Mouse (Mus musculus) frontal cortex, postnatal 14 days (tissue): ENCODE results near the gene Dcp1b.
A peak's percentile ranks its signal among the peaks of the same experiment; 100 is the strongest.
"Not testable (repeated sequence)": the region's sequence is repeated elsewhere in the genome, so short reads cannot be mapped to it uniquely, and the experiment has no call there.

Source experiments
- DNase-seq, 2 experiments: peaks; one replicate each; pipeline ENCODE4 v3.0.0; 2022; ENCODE audit warnings: low spot score in 2 of 2

Dcp1b gene

GRCm38 (mm10) chr6:119194601-119195000 lies 19.5 kb downstream of the Dcp1b start:
- DNase-seq, result no peak

DNA sequence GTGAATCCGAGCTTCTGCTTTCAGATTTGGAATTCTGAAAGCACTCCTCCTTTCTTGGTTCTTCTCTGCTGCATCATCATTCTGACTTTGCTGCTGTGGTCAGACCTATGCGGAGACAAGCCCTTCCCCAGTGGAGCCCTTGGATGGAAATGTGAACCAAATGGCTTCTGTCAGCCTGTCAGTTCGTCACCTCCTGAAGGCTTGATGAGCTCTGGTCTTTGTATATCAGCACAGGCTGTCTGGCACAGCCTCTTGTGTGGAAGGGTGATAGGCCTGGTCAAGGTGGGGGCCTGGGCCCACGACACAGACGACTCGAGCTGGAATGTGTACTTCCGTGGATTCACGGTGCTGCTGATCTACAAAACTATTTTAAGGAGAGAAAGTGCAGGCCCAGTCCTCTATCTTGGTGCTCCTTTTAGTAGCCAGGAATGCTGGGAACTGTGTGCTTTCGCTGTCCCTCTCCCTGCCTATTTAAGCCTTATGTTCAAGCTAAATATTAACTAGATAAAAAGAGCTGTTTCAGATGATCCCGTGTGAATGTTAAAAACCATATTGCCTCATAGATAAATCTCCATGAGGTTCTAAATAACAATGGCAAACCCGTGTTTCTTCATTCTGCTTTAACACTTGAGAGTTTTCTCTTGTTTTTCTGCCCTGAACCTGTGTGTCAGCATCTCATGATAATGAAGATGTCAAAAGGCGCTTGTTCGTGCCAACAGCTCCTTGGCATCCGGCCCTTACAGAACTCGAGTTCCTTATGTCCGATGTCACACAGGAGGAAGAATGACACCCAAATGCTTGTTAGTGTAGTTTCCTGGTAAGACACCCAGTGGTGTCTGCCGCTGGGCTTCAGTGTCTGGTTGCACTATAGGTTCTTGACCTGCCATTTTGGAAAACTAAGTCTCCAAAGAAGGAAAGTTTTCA lies 21.6 kb downstream of the Dcp1b start, which contains the start of gene Cacna1c:
TSS of gene Cacna1c (minus strand) at position 37 of the 924 bp plus-strand sequence.
- DNase-seq, result no peak

GRCm38 (mm10) chr6:119198534-119199273 lies 23.7 kb downstream of the Dcp1b start:
- DNase-seq, result no peak

- no peak for DNase-seq
Observed at GRCm38 (mm10) chr6:119199274-119199879, 24.3 kb downstream of the Dcp1b start.

- DNase-seq, result no peak
Observed at GRCm38 (mm10) chr6:119200362-119200761, 25.3 kb downstream of the Dcp1b start.

DNA sequence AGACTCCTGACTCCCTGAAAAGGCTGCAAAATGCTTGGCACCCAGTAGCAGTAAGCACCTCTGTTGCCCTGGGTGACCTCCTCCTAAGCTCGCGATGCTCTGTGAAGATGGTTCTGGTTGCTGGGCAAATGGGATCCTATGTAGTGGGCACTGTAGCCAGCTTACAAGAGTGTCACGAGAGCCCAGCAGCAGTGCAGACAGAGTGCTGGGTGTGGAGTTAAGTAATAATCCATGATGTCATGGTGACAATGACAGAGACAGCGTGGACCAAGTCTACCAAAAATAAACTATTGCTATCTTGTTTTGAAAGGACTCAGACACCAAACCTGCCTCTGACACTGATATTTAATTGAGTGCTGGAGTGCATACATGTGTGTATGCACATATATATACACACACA lies 26.5 kb downstream of the Dcp1b start:
- no peak for DNase-seq

GRCm38 (mm10) chr6:119204286-119204685 lies 29.2 kb downstream of the Dcp1b start:
- DNase-seq, result no peak

DNA sequence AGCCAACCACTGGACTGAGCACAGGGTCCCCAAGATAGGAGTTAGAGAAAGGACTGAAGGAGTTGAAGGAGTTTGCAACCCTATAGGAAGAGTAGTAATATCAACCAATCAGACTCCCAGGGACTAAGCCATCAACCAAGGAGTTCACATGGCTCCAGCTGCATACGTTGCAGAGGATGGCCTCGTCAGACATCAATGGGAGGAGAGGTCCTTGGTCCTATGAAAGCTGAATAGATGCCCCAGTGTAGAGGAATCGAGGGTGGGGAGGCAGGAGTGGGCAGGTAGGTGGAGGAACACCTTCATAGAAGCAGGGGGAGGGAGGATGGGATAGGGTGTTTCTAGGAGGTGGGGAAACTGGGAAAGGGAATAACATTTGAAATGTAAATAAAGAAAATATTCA lies 29.9 kb downstream of the Dcp1b start:
- no peak for DNase-seq

DNA sequence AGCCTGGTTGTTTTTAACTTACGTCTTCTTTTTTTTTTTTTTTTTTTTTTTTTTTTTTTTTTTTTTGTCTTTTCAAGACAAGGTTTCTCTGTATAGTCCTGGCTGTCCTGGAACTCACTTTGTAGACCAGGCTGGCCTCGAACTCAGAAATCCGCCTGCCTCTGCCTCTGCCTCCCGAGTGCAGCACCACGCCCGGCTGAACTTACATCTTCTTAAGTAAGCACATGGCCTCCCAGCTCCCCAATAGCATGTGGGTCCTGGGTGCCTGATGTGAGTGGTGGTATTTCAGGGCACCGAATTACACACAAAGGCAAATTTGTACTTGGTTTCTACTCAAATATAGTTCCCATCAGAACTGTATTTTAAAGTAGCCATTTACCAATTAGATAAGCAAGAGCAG lies 31.0 kb downstream of the Dcp1b start:
- not testable (repeated sequence) for DNase-seq

DNA sequence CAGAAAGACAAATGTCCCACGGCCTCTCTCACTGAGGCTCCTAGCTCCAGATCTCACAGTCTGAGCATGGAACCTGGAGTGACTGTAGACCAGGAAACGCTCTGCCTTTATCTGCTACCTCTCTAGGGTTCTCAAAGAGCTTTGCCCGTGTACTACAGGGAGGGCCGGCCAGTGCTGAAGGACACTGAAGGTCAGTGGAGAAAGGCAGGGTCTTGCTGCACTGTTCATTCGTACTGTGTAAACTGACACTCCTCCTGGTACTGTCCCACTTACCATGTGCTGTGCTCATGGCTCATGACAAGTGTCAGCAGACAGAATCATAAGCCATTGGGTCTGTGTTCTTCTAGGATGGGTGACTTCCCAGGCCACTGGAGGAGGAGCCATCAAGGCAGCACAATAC lies 38.3 kb downstream of the Dcp1b start:
- DNase-seq, result no peak

DNA sequence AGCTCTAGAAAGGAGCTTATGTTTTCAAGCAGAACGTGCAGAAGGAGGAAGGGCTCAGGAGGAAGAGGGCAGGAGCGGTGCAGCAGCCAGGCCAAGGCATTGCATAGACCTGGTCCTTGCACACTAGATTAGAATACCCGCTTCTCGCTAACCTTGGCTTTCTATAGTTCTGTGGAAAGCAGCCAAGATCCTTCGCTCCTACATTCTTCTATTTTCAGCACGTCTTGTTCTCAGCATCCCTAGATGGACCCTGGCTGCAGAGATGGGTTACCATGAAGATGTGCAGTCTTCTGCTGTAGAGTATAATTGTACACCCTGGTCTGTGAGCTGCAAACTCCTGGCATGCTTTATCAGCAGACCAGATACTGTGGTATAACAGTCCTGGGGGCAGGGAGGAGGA lies 39.1 kb downstream of the Dcp1b start:
- no peak for DNase-seq

DNA sequence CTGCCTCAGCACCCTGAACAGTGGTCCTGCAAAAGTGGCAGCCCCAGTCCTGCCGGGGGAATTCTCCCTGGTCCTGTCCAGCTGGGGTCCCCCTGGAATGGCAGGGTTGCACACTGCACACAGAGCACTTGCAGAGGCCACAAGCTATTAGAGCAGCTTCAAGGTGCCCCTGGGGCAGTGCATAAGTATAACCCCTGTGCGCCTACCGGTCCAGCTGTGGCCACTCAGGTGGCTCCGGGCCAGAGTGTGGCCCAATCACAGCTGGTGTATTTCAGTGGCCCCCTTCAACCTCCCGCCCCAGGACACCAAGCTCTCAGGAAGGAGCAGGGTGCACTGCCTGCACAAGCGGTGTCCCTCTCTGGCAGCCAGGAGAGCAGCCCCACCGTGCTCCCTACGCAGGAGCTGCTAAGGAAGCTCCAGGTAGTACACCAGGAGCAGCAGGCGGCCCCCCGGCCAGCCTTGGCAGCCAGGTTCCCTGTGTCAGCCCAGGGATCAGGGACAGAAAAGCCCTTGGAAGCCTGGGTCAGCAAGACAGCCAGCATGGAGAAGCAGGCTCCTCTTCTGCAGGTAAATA lies 40.1 kb downstream of the Dcp1b start:
- DNase-seq, result no peak

DNA sequence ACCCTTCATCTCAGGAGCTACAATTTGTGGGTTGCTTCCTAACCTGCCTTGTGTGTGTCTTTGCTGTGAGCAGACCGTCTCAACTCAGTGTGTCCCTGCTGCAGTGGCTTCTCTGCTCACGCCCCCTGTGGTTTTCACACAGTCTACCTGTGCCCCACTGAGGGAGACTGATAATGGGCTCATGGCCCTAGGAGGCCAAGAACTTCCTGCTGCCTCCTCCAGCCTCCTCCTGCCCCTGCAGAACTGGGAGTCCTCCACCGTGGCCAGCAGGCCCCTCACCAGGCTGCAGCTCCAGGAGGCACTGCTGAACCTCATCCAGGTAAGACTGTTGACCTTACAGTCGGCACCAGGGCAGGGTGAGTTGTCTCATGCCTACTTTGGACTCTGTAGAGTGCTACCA lies 42.6 kb downstream of the Dcp1b start:
- DNase-seq, result no peak

DNA sequence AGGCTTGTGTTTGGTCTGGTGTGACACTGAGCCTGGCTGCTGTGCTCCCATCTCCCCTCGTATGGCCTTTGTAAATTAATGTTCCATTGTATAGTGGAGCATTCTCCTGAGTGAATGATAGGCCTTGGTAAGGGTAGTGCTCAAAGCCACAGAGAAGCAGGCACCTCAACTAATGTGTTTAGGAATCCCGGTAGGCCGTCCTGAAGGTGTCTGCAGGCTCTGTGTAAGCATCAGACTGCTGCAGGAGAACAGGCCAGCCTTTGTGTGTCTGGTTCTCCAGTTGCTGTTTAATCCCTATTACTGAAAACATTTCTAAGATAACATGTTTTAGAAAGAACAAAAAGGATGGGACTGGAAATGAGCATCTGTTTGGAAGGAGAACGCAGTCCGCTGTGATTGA lies 43.5 kb downstream of the Dcp1b start:
- no peak for DNase-seq

DNA sequence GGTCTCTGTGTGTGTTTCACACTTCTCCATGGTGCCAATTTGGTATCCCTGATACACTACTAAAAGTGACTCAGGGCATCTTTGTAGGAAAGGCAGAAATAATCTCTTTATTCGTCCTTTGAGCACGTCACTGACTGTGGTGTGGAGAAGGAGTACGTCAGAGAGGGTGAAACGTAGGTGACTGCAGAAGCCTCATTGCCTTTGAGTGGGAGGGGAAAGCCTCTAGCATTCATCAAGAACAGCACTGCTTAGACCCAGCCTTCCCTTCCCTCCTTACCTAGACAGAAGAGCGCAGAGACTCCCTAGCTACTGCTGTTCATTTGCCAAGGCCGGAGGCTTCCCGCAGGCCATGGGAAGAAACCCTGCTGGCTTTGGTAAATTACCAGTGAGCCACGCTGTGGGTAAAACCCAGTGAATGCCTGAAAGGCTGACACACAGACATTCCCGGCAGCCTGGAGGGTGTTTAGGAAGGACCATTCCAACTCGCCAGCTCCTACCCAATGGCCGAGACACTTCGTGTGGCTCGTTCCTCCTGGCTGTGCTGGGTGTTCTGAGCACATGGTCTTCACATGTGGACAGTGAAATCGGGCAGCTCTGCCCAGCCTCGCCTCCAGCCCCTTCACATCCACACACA lies 44.3 kb downstream of the Dcp1b start:
- DNase-seq, result no peak

- peak in 1 of 2 experiments; percentile 64 for DNase-seq
Observed at GRCm38 (mm10) chr6:119220297-119220696, 45.2 kb downstream of the Dcp1b start.

GRCm38 (mm10) chr6:119224451-119225195 lies 49.6 kb downstream of the Dcp1b start:
- no peak for DNase-seq

GRCm38 (mm10) chr6:119225226-119225625 lies 50.2 kb downstream of the Dcp1b start:
- DNase-seq, result no peak

GRCm38 (mm10) chr6:119225731-119226130 lies 50.7 kb downstream of the Dcp1b start:
- peak in 1 of 2 experiments; percentile 3 for DNase-seq

GRCm38 (mm10) chr6:119227001-119227400 lies 51.9 kb downstream of the Dcp1b start:
- DNase-seq, result no peak
